Mouse (Mus musculus) NIH3T3 (cell line): ENCODE measurements around the gene Rtca.

Source experiments
- DNase-seq: peaks from one replicate; pipeline ENCODE4 v3.0.0-alpha.2; 2012; ENCODE audit warnings: low read depth

The Rtca gene

DNA sequence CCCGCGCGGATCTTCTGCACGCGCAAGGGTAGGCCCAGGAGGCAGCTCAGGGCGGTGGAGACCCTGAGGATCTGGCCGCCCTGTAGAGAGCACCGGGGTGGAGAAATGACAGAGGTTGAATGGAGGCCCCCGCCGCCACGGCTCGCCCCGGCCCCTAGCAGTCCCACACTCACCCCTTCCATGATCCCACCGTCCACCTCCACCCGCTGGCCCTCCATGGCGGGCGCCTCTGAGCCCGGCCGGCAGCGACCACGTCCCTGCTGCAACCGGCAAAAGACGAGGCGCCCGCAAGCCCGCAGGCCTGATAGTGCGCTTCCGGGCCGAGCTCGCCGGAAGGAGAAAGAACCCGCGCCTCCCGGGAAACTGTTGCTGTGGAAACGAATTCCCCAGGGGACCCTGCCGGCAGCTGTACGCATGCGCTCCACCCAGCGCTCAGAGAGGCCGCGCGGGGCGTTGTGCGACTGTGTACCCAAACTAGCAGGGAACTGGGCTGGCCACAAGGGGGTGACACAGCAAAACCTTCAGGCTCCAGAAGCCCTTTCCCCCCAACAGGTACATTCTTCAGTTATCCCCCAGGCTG, at the start of gene Rtca:
Gene Rtca, minus strand, starts transcription at position 437 of the 580 bp plus-strand sequence.
- peak; percentile 99 for DNase-seq

DNA sequence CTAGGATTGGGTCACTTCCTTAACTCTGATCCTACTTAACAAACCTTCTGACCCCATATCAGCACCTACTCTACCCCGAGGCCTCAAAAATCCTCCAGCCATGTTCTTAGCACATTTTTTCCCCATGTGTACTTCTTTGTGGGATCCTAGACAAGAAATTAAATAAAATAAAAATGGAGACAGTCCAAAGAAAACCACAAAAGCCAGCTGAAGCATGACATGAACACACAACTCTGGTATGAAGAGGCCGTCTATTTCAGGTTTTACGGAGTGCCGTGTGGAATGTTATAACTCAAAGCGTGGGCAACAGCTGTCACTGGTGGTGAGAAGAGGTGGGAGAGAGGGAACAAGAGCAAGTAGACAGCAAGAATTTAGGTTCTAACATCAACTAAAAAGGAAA, 43.4 kb upstream of the Rtca start:
- peak; percentile 52 for DNase-seq

DNA sequence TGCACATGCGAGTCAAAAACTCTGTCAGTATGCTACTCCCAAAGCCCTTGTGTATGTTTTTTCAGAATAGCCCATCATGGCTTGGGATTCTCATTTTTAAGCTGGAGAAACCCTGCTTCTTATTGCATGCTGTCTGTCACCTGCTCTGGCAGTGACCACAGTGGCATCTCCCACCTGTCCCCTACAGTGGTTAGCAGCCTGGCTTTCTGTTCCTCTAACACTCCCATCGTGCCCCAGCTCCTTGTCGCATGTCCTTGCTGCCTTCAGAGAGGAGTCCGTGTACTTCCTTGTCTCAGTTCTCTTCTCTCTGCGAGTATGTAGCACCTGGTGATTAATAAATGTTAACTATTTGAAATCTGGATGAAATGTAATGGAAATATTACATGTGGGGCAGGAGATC, 39.4 kb upstream of the Rtca start:
- DNase-seq, result no peak

DNA sequence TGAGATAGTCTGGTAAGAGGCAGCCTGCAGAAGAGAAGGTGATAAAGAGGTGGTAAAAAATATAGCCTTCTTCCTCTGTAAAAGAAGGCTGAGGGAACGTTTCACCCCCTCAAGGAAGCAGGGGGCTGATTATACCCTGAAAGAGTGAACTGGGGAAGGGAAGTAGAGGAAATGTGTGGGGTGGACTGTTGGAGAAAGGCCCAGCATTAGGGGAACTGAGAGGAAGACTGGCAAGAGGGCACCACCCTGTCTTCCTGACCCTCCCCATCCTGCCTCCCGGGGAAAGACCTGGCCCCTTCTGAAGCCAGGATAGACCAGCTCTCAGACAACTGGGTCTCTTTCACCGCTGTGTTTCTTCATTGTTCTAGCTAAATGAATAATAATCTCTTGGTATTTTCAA, 34.5 kb upstream of the Rtca start:
- DNase-seq, result no peak

DNA sequence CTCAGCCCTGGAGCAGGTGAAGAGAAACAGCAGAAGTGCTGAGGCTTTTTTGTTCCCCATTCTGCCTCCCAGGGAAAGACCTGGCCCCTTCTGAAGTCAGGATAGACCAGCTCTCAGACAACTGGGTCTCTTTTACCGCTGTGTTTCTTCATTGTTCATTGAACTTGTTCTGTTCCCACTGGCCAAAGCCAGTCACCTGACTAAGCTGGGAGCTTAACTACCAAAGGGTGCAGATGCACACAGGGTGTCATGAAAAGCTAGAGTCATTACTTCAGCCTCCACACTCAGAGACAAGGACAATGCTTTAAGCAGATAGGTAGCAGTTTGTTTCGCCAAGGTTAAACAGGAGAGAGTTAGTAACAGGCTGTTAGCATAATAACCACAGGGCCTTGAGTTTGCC, 34.1 kb upstream of the Rtca start:
- DNase-seq, result no peak

DNA sequence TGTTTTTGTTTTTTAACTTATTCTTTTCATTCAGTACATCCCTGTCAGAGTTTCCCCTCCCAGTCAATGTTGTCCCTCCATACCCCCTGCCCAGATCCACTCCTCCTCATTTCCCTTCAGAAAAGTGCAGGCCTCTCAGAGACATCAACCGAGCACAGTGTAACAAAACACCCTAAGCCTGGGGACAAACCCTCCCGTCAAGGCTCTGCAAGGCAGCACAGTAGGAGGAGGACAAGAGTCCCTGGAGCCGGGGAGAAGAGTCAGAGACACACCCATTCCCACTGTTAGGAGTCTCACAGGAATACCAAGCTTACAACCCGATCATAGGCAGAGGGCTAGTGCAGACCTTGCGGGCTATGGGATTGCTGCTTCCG, 29.2 kb upstream of the Rtca start:
- DNase-seq, result no peak

DNA sequence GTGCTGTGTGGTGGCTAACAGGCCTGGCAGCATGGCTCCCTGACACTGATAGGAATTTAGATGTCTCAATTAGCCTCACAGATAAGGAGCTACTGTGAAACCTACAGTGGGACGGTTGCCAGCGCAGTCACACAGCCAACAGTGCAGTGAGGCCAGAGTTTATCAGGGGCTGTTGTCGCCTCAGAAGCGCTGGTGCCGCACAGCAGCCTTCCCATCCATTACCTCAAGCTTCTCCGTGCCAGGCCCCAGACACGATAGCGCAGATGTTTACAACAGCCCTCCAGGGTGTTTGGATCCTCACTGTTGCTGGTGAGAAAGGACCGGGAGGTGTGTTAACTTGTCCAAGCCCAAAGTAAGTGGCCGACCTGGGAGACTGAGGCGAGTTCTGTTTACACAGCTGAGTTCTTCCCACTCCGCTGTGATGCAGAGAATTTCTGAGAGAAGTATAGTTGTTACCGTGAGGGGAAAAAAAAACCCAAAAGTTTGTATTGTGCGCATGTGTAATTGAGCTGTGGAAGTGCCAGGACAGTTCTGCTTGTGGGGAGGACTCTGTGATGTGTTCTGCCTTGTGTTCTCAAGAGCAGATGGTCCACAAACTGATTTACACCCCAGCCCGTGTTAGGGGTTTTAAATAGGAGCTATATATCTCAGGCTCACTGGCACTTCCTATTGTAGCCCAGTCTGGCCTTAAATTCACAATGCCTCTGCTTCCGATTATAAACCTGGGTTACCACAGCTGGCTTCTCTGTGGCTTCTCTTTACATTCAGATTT, 28.6 kb upstream of the Rtca start:
- no peak for DNase-seq

DNA sequence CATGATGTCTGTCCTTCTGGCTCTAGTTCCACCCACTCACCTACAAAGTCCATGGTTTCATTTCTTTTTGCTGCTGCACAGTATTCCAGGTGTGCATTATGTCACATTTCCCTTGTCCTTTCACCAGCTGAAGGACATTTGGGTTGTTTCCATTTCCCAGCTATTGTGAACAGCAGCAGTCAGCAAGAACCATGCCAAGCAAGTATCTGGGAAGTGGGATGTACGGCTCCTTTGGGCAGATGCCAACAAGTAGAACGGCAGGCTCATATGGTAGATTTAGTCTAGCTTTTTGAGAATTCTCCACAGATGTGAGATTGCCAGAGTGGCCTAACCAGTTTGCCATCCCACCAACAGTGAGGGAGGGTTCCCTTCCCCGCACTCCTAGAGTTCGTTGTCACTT, 22.8 kb upstream of the Rtca start:
- DNase-seq, result no peak

DNA sequence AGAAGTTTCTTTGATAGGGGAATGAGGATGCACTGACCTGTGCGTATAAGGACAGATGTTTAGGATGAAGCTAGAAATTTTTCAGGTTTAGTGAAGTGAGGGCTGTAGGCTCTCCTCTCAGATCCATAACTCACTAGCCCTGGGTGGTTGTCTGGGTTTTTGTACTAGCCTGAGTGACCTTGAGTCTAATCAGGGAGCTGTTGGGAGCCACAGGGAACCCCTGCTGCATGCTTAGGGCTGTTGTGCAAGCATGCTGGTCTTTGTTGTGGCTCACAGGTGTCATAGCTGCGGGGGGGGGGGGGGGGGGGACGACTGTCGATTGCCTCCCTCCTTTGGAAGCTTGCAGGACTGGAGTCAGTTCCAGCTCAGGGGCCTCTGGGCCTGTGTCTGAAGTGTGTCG, 21.7 kb upstream of the Rtca start:
- DNase-seq, result no peak

DNA sequence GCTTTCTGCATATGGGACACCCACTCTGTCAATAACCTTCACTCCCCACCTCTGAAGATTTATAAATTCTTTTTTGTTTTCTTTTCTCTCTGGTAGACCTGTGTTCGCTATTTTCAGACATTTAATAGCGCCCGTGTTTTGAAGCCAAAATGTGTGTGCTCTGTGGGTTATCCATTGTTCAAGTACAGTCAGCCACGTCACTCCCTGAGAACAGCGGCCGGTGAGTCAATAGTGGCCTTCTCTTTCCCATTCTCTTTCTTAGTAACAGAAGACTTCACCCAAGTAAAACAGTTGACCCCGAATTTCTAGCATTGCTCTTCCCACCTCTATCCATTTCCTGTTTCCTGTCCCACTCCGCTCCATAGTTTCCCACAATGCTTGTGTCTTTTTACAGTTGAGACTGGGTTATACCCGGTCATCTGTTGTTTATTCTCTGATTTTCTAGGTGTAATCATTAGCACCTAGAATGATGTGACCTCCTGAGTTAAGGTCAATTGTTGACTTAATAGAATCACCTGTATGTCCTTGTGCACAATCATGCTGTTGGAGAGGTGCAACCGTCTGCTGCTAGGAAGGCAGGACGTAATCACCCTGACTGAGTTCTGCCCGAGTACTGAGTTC, 12.2 kb upstream of the Rtca start:
- DNase-seq, result no peak

DNA sequence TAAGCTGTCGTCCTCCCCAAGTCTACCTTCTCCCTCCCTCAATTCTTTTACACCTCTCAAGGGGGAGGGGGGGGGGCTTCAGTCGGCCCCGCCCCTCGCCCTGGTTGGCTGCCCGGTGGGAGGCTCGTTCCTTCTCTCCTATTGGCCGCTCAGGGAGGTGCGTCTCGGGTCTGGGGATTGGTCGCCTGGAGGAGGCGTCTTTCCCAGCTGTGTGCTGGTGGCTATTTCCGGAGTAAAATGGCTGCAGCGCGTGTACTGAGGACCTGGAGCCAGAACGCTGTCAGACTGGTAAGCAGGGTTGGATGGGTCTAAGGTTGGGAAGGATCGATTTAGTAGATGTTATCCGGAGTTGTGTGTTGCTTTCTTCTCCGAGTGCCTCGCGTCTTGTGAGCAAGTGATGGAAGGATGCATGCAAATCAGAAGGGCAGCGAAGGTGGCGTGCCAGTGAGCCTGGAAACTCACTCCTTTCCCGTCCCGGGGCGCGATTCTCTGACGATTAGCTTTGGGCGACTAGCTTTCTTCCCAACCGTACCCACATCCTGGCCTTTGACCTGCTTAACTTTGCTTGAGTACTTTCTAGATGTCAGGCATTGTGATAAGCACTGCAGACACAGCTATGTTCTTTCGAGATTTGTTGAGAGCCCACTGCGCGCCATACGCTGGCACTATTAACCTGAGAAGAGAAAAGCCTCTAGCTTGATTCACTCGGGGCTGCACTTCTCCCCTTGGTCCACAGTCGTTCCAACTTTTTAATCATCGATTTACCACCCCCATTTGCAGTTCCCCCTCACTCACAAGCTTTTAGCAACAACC, 5.1 kb upstream of the Rtca start, which contains the start of gene Dbt:
Gene Dbt, plus strand, starts transcription at position 167 of the 813 bp plus-strand sequence.
- DNase-seq, result peak; percentile 87

DNA sequence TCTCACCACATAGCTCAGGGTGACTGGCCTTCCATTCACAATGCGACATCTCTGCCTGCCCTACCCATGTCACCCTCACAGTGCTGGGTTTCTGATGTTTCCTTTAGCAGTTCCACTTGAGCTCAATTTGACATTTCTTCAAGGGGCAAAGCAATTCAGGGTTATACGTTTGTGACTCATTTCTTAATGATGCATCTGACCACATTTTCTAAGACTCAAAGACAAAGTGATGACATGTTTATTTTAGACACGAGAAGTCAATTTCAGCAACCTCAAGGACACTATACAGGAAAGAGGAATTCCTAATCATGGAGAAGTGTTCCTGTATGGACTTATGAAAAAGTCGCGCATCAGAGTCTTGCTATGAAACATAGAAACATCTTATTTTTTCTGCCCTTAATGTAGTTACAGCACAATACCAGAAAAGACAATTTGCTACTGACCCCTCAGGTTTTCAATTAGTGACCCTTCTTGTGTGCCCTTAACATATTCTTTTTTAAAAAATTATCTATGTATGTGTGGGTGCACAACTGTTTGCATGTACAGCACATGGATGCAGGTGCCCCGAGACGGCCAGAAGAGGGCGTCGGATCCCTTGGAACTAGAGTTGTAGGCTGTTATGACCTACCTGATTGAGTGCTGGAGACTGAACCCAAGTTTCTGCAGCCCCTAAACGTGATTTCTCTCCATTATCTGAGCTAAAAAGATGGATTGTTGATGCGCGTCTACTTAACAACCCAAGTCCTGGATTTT, 4.3 kb upstream of the Rtca start:
- DNase-seq, result peak; percentile 51

DNA sequence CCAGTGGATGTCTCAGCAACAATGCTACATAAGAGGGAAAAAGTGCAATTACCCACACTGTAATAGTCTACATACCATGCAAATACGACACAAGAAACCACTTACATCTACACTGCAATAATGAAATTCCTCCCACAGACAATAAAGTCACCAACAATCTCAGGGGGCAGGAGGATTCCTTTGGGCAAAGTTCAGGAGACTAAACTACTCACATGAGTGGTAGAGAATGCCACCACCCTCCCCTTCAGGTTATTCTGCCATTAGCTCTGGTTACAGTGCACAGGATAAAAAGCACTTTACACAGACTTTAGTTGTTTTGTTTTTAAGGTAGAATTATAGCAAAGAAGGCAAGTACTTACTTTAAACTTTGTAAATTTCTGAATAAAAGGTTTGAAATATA, 12.3 kb downstream of the Rtca start:
- DNase-seq, result no peak

DNA sequence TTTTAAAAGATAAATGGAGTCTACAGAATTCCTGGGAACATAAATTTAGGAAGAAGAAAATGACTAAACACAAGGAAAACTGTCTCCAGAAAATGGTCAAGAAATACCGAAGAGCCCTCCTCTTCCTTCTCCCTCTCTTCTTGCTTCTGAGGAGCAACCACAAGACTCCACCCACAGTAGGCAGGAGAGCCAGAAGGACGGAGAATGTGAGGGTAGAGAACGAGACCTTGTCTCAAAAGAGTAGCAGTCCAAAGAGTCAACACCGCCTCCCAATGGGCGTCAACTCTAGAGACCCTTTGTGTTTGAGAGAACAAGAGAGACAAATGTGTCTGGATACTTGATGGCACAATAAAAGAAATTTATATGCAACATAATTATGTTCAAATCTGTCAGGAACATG, 14.3 kb downstream of the Rtca start:
- DNase-seq, result no peak

DNA sequence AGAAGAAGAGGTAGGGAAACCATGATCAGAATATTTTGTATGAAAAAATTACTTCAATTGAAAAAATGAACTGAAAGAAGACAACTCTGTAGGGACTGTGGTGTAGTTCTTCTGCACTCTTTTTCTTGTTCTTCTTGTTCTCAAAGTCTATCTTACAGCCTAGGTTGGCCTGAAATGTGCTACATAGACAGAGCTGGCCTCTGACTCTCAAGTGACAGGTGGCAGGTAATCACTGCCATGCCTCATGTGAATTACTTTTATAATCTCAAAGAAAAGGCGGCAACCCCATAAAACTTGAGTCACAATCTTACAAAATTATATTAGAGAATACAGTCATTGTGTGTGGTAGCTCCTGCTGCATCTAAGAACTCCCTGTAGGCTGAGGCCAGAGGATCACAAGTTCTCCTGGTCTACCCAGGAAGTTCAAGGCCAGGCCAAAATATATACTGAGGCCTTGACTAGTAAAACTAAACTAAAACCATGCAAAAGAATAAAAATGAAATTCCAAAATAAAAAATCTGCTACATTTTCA, 16.0 kb downstream of the Rtca start:
- DNase-seq, result no peak

DNA sequence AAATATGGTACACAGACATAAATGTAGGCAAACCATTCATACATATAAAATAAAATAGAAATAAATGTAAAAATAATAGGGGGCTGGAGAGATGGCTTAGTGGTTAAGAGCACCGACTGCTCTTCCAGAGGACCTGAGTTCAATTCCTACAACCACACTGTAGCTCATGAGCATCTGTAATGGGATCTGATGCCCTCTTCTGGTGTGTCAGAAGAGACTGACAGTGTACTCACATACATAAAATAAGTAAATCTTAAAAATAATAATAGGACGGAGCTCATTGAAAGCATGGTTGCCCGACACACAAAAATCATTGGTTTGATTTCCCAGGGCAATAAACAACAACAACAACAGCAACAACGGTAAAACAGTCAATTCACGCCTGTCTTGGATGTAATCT, 17.1 kb downstream of the Rtca start:
- DNase-seq, result no peak

DNA sequence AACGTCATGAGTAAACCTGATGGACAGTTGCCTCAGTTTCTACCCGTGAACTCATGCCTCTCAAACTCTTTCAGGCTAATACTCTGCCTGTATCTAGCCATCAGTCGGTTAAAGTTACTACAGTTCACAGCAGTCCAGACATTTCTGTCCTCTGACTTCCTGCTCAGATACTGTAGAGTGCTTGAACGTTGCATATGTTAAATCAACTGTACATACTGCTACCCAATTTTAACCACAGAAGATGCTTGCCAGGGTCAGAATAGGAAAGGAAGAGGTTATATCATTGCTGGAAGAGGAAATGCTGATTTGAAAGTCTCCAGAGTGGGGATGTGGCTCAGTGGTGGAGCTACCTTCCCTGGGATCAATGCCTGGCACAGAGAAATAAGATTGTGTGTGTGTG, 24.7 kb downstream of the Rtca start:
- DNase-seq, result no peak

DNA sequence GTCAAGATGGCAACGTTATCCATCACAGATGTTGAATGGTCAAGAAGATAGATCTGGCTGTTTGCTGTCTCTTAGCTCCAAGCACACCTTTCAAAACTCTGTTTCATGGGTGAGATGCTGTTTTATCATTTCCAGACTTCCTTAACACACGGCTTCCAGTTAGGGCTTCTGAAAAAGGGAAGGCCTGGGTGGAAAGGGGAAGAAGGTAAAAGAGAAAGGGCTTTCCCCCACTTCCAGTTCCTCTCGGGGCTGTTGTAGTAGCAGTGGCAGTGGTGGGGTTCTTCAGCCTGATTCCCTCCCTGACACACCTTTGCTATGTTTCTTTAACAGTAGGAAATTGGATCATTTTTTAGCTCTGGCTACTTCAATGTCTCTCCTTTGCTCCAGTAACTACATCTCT, 25.3 kb downstream of the Rtca start:
- no peak for DNase-seq

DNA sequence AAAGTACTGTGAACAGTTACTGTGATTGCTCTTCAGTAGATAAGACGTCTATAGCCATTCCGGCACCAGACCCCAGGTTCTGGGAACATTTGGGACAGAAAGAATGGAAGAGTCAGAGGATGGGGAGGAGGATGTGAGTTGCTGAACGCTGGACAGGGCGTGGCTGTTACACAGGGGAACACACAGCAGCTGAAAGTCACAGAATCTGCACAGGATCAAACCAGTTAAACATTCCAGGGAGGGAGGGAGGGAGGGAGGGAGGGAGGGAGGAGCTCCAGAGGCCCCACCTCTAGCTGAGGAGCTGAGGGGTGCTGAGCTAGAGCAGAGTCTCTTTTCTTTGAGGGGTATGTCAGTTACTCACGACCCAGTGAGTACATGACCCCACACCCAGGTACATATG, 27.1 kb downstream of the Rtca start:
- no peak for DNase-seq

DNA sequence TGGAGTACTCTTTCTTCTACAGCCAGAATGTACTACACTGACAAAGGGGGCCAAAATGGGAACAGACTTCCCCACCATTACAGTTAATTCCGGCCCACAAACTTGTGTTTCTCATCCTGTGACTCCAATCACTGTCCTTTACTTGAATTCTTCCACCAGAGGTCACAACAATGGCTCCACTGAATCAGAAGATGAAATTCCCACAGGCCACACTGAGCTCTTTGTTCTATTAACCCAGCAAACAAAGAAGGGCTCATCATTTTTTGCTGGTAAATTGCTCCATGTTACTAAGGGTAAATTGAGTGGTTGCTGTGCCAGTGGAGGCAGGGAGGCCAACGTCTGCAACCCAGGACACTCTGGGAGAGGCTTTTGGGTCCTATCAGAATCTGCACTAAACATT, 27.9 kb downstream of the Rtca start:
- no peak for DNase-seq

DNA sequence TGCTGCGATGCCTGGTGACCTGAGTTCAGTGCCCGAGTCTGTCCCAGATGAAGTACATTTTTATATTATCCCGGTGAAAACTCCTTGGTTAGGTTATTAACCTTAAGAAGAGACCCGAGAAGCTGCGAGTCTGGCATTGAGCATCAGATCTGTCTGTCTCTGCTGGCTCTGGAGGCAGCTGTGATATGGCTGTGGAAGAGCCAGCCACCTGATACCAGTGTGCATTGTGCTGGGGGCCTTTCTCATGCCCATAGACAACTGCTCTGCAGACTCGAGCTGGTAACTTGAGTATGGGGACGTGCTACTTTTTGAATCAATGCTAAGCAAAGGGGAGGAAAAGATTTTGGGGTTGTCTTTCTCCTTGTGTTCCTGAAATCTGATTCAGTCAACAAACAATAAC, 30.7 kb downstream of the Rtca start:
- no peak for DNase-seq
